Mouse (Mus musculus): ENCODE measurements at regions not wholly inside any gene's neighbourhood (a gene's known extent, or its start where the extent isn't known, plus 50 kb on each side); places are given as distances from the start of the nearest gene placed in this dataset.

DNA sequence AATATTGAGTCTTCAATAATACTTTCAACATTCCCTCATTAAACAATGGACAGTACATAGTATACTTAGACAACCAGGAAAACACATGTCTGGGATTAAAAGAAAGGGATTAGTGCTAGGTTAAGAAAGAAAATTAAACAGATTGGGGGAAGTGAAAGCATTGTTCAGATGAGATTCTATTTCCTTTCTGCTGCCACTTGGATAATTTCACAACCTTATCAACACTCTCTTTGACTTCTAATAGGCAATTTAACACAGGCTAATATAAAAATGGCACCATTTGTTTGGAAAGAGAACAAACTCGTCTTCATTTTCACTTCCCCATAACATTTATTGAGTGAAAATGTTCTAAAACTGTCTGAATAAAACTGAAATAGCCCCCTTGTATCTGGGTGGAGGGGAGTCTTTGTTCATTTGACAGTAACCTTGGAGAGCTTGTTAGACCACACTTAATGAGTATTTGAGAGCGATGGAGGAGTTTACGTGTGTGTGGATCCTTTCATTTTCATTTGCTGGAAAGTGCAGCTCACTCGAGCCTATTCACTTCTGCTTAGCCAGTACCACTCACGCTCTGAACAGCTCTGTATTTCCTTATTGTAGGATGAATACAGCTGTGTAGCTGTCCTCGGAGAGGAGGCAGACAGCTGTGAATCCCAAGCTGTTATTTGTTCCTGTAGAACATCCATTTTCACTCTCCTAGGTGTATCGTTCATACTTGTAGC lies 366.7 kb downstream of the Kctd12 start:
- no peak for DNase-seq

DNA sequence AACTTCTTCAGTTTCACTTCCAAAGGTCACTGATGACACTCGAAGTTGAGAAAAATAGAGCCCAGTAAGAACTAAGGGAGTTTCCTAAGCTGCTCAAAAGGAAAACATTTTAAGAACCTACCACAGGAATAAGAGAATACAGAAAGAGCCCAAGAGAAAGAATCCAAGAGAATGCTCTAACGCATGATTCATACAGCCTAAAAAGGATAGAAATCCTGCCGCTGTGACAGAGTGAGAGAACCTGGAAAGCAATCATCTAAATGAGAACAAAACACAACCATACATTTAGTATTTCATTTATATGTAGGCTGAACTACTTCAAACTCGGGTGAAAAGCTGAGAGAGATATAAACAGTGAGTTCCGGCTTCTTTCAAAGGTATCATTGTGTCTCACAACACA lies 376.4 kb downstream of the Kctd12 start:
- no peak for DNase-seq

DNA sequence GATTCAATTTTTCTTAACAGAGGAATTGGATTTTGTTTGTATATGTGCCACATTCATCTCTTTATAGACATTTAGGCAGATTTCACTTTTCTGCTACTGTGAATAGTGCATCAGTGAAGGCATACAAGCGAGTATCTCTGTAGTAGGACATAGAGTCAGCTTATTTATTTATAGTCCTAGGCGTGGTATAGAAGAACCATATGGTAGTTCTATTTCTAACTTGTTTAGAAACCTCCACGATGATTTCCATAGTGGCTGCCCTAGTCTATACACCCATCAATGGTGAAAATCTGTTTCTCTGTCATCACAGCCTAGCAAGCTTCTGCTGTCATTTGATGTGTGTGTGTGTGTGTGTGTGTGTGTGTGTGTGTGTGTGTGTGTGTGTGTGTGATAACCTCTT lies 387.6 kb downstream of the Kctd12 start:
- DNase-seq = no peak

DNA sequence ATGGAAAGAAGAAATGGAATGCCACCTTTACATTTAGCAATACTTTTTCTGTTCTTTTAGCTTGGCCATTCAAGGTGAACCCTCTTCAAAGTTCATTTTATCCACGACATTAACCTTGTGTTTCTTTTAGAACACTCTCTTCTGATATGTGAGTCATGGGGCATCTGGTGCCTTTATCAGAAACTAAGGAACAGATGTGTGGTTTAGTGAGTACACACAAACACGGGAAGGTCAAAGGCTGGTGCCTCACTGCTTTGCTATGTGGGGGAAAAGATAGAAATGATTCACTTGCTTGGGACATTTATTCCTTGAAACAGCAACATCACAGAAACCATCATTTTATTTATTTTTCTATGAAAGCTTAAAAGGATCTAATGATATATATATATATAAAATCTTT lies 428.7 kb downstream of the Kctd12 start:
- no peak for DNase-seq

DNA sequence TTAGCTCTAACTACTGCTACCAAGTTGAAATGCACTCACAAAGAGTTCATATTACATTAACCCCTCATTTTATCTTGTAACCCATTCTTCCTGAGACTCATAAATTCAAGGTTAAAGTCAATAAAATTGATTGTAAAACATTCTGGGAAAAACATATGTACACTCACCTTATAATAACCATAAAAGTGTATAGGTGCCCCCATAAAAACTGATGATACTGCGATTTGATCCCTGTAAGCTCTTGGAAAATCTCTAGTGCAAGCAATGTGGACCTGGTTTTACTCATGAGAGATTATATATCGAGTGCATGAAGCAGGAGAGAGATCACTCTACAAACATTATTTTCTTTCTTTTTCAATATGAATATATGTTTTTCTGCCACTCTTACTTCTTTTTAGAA lies 429.8 kb downstream of the Kctd12 start:
- DNase-seq = no peak

DNA sequence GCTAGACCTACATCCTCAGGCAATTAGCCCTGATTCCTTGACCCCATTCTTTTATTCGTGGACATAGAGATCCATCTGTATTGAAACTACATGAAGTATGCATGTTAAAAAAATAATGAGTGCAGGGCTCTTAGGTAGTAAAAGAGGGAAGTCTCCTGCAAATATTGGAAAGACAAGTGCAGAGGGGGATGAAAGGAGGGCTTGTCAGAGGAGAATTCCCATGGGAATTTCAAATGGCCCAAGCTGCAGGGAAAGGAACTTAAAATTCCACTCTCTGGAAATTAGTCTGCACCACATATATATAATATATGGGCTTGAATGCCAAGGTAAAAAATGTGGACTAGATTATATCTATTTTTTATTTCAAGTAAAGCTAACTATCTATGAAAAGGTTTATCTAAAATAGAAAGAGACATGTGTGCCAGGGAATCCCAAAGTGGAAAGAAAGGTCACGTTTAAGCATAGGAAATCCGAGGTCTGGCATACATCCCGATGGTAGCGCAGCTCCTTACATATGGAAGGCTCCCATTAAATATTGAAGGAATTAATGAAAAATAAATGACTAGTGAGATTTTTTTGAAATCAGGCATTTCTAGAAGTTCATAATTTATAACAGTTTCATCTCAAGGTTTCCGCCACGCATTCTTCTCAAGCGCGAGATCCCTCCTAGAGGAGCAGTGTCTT lies 457.4 kb downstream of the Kctd12 start:
- DNase-seq = no peak

DNA sequence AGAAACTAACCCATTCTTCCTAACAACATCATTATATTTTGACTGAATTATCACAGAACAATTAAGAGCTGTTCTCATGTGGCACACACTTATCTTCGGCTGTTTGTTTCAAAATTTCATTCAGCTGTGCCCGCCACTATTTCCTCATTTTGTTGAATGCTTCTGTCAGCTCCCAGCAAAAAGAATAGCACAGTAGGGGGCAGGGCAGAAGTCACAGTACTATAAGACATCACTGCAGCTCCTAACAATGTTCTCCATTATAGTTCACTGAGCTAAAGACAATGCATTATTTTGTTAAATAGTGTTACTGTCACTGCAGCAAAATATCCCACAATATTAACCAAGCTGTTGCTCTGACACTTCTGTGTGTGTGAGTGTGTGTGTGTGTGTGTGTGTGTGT lies 465.7 kb downstream of the Kctd12 start:
- DNase-seq = no peak

DNA sequence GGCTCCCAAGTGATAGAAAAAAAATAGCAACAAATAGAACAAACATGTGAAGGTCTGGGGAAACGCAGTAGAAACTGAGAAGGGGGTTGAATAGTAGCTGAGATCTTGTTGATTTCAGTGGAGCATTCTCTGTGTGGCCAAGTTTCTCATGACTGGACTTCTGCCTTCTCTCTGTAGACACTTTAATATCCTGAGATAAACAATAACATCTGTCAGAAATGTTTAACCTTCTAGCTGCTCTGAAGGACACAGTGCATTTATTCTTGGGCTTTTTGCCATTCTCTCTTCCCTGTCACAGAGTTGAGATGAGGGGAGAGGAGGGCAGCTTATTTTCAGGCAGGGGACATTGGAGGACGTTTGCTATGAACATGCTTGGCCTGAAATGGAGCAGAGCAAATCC lies 467.9 kb downstream of the Kctd12 start:
- DNase-seq = no peak

DNA sequence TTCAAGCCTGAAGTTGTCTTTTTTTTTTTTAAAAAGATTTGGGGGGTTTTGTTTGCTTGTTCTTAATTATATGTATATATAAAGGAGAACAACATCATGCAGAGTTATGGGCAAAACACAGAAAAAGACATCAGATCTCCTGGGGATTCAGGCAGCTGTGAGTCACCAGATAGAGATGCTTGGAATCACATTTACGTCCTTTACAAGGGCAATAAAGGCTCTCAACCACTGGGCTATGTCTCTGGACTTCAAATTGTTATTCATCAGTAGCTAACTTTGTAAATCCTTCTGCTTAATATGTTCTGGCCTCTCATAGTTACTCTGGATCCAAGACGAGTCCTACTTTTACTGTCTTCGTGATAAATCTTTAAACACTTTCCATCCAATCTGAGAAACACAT lies 469.8 kb downstream of the Kctd12 start:
- DNase-seq = no peak

DNA sequence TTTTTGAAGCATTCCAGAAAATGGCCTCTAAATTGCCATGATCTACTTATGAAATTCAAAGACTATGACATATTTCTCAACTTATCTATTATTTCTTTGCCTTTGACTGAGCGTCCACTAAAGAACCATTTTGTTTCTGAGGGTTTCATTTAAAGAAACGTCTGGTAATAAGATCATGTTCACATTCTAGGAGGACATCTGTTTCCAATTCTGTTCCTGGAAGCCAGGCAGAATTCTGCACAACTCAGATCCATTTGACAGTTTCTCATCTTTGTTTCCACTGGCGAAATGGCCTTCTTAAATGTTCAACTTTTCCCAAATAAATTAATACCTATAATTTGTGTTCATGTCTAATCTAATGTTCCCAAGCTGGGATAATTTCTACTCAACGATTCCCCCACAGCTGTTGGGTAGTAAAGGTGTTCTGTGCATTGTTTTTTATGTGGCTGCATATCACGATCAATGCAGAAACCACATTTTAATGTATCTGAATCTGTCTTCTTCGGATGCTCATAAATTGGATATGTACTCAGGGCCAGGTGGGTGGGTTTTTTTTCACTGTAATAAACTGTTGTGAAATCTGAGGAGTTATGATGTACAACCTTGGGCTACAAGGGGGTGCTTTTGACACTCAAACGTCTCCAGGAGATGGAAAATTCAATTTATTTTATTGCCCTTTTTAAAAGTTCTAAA lies 470.6 kb downstream of the Kctd12 start:
- no peak for DNase-seq

DNA sequence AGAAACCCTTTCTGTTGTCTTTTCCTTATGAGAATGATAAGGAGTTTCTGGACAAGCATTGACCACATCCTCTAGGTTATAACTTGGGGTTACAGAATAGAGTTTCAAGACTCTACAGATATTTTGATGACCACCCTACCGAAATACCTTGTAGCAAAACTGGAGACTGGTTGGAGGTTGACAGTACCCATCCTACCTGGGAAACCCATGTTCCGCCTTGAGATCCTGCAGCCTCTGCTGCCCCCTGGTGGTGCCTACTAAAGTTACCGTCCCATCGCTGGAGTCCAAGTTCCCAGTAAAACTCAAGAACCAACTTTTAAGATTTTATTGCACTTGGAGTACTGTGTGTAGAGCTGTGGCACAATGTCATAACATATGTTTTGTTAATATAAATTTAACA lies 472.1 kb downstream of the Kctd12 start:
- peak; percentile 78 for DNase-seq

DNA sequence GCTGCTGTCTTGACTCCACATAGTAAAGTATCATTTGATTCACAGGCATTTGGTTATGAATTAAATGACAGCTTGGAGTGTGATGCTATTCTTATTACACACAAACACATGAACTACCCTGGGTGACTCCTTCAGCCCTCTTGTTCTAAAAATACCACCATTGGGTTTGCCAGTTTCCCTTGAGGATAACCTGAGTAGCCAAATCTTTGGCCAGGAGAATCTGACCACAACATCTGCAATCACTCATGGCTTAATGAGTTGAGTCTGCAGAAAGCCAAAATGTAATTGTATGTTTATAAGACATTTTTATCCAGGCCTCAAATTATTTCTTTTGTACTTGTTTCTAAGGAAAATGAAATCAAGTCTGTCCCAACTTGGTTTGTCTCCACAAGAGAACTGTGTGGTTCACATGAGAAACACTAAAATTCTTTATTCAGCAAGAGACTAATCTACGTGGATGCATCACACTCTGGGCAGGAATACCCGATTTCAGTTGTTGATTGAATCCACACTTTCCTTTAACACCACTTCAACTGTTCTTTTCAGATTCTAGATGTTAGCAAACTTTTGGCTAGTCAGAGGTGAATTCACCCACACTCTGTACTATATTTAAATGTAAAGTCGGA lies 476.6 kb downstream of the Kctd12 start:
- DNase-seq = no peak

DNA sequence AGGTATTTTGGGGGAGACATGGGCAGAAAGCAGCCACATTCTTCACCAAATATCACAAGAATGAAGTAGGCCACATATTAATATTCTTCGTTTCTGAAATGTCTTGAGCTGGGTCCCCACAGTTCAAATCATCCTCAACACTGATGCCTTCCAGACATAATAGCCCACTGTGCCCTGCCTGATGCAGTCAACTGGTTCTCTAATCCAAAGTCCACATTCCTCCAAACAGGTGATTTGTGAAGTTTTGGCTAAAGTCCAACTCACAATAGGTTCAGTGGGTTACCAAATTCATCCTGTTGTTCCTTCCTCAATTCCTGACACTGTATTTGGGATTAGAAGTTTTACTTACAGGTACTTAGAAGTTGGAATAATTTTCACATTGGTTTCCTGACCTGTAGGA lies 485.3 kb downstream of the Kctd12 start:
- DNase-seq = no peak

DNA sequence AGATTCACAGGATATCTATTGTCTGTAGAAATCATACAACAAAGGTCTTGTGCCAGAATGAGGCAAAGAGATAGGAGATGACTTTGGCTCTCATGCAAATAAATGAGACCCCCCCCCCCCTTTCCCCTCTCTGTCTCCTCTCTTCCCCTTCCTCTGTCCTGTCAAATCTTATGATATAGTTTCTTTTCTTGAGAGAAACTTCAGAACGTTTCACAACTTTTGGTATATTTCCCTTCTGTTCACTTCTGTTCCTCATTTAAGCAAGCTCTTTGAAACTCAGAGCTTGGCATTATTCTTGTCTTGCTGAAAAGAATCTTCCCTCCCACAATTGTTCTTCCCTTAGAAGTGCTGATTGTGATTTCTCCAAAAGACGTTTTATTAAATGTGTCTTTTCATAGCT lies 490.1 kb downstream of the Kctd12 start:
- DNase-seq = no peak

DNA sequence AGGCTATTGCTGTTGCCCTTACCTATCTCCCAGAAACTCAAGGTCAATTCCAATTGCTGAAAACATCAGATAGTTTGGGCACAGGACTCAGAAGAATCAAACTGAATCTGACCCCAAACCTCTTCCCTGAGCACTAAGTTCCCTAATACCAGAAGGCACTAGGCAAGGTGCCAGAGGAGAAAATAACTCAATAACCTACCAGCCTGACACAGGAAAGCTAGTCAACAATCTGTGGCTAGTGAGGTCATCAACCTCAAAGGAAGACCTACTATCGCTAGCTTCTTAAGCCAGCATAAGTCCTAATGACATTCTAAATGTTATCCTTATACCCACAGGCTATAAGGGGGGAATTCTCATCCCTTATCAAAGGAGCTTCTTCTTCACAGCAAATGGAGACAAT lies 491.2 kb downstream of the Kctd12 start:
- no peak for DNase-seq

DNA sequence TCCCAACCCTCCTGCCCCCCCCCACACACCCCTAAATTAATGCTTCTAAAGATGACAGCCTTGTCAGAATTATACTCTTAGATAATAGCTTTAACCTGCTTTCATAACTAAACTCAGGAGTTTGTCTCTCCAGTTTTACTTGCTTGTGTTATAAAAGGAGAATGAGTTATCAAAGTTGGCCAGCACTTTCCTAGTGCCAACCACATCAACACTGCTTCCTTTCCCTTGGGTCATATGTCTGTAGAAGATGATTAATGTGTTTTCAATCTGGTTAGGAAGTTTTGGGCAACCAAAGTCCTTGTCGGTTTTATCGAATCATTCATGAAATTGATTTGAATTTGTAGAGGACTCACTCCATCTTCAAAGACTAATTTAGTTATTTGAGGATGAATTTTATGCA lies 505.3 kb downstream of the Kctd12 start:
- DNase-seq = no peak

DNA sequence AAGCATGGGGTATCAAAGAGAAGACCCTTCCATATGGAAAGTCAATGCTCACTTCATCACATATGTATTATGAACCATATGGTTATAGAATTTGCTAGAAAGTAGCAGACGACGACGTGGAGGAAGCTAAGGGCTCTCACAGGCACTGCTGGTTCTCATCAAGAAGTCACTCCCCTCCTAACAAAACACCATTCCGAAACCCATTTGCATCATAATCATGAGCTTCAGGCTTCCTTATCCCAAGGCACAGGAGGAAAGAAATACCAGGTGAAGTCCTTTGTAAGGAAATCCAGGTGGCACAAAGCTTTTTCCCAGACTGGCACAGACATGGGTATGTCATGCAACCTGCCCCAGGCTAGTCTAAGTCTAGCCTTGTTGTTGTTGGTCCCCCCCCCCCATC lies 513.1 kb downstream of the Kctd12 start:
- DNase-seq = no peak

DNA sequence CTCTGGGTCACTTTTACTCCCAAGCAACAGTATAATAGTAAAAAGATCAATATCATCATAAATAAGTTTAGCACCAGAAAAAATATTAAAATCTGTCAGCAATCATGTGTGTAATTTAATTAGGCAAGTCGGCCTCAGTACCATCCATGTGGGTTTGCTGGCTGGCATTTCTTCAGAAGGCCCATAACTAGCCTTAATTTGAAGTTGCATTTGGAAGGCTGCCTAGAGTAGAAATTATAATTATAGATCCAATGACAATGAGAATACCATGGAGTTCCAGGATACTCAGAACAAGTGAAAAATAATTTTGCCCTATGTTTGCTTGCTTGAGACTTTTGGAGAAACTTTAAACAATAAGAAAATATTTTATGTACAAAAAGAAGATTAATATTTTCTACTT lies 521.4 kb downstream of the Kctd12 start:
- DNase-seq = no peak

DNA sequence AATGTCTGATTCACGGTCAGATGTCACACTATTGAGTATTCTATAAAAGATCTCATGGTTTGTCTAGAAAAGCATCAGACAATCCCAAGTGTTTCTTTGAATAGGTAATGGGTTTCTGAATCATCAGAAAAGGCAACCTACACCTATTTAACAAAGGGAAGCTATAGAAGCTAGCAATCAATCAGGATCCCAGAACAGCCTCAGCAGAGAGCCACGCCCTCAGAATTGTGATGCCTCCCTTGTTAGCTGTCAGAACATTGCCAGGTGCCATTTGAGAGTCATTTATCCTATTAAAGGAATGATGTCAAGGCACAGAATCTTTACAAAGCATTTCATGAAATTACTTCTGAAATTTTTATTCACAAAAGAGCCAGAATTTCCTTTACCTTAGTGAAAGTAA lies 542.7 kb downstream of the Kctd12 start:
- no peak for DNase-seq

DNA sequence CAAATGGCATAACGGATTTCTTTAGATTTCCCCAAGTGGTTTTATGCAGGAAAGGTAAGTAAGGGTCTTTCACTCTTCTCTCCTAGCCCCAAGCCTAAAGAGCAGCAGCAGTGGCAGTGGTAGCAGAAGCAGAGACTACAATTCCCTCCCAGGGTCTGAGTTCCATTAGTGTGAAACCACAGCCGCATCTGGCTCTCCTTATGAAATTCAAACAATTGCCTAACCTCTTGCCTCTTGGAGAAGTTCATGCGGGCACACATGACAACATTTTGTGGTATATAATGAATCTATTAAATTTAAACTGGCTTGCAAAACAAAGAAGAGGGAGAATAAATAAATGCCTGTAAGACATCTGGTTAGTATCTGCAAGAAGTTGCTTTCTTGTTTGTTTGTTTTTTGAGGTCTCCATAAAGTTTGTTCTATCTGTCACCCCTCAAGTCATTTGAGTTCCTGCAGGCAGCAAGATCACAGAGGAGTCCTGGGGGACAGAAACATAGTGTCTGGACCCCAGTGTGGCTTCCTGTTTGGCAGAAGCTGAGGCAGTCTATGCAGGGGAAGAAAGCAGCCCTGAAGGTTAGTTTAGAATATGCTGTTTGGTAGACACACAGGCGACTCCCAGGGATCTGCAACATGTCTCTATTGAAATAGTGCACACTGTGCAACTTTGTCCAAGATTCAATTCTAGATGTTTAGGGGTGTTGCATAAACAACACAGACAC lies 578.9 kb downstream of the Kctd12 start:
- DNase-seq = no peak

DNA sequence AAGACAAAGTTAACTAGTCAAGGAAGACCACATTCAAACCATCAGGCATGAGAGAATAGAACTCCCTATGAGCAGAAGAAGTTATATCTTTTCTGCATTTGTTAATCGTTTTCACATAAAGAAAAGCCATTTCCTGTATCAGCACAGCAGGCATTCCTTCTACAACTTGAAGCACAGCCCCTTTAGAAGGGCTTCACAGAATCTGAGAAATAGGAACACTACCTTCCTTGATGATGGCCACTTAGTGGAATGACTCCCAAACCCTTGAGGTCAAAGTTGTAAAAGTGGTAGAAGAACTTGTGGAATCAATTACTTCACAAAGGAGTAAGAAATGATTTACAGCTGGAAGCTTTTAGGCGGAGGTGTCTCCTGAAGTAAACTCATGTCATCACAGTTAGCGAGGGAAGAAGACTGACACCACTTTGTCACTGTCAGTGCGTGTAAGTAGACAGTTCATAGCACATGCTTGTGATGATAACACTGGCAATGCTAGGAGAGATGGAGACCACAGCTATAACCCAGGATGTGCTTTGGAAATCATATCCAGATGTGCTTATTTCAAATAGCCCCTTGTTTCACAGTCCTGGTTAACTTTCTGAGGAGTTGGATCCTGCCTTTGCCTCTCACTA lies 580.3 kb downstream of the Kctd12 start:
- DNase-seq = no peak

All from adrenal gland, postnatal 25 days (tissue).